Mouse (Mus musculus): ENCODE data around the gene Fkbp1b. TPM values are rescaled to one million over a fixed set of nuclear protein-coding genes. Genes with fewer than 3 reads are reported as not detected.
"Not testable (repeated sequence)": the region's sequence is repeated elsewhere in the genome, so short reads cannot be mapped to it uniquely, and the experiment has no call there.

The Fkbp1b gene
- polyA plus RNA-seq (2012; rRNA removed), result 3.2 and 3.4 TPM in 2 replicates

- no peak for DNase-seq (ENCODE audit: low read depth in 1 of 2, low spot score in 2 of 2)
Observed at GRCm38 (mm10) chr12:4841392-4841887, at the start of gene Fkbp1b. TSS of gene Fkbp1b (minus strand) at chr12:4841591.

GRCm38 (mm10) chr12:4889891-4890290 is 48.5 kb upstream of the Fkbp1b start:
- H3K27me3 ChIP-seq (ENCODE audit: control insufficient read depth, insufficient read depth, low read length), result no peaks in the 10 kb centered on the region
- peaks cover 11% of the 10 kb centered on the region for H3K36me3 ChIP-seq (ENCODE audit: control insufficient read depth, insufficient read depth, low read length)
- no peak overlapping the region for H3K27ac ChIP-seq (ENCODE audit: insufficient read depth, low read length)
- H3K4me1 ChIP-seq (ENCODE audit: control insufficient read depth, insufficient read depth, insufficient read length), result no peaks in the 10 kb centered on the region
- DNase-seq (ENCODE audit: low read depth in 1 of 2, low spot score in 2 of 2), result no peak
- WGBS, result 83% methylated on average over 1 of the region's 1 CpGs
- H3K4me3 ChIP-seq (ENCODE audit: extremely low read depth, insufficient read depth, insufficient read length), result no peak overlapping the region
- TF ChIP-seq POLR2A (IDR thresholded peaks at IDR 0.05; ENCODE audit: low read depth, low read length) (no peak), CTCF (IDR thresholded peaks at IDR 0.05; ENCODE audit: extremely low read depth, insufficient read depth, insufficient read length, insufficient replicate concordance) (no peak)

More at GRCm38 (mm10) chr12:4841392-4841887, at the start of gene Fkbp1b:
- Histone ChIP-seq H3K27me3 (ENCODE audit: control insufficient read depth, insufficient read depth, low read length) (peaks cover 6% of the 10 kb centered on the region), H3K27ac (ENCODE audit: insufficient read depth, low read length) (no peak within 1 kb of the TSS), H3K4me1 (ENCODE audit: control insufficient read depth, insufficient read depth, insufficient read length) (peaks cover 6% of the 10 kb centered on the region), H3K4me3 (ENCODE audit: extremely low read depth, insufficient read depth, insufficient read length) (peak within 1 kb of the TSS; percentile 60), H3K36me3 (ENCODE audit: control insufficient read depth, insufficient read depth, low read length) (no peaks in the 10 kb centered on the region)
- WGBS, result 2% methylated on average over 37 of the region's 37 CpGs
- no peak for TF ChIP-seq CTCF (IDR thresholded peaks at IDR 0.05; ENCODE audit: extremely low read depth, insufficient read depth, insufficient read length, insufficient replicate concordance)
- no peak for TF ChIP-seq POLR2A (IDR thresholded peaks at IDR 0.05; ENCODE audit: low read depth, low read length)

GRCm38 (mm10) chr12:4889251-4889650 is 47.9 kb upstream of the Fkbp1b start:
- no peaks in the 10 kb centered on the region for H3K4me1 ChIP-seq (ENCODE audit: control insufficient read depth, insufficient read depth, insufficient read length)
- H3K27me3 ChIP-seq (ENCODE audit: control insufficient read depth, insufficient read depth, low read length), result no peaks in the 10 kb centered on the region
- H3K27ac ChIP-seq (ENCODE audit: insufficient read depth, low read length), result no peak overlapping the region
- DNase-seq (ENCODE audit: low read depth in 1 of 2, low spot score in 2 of 2), result no peak
- TF ChIP-seq CTCF (IDR thresholded peaks at IDR 0.05; ENCODE audit: extremely low read depth, insufficient read depth, insufficient read length, insufficient replicate concordance) (no peak), POLR2A (IDR thresholded peaks at IDR 0.05; ENCODE audit: low read depth, low read length) (no peak)
- 95% methylated on average over 2 of the region's 2 CpGs for WGBS
- H3K4me3 ChIP-seq (ENCODE audit: extremely low read depth, insufficient read depth, insufficient read length), result no peak overlapping the region
- peaks cover 10% of the 10 kb centered on the region for H3K36me3 ChIP-seq (ENCODE audit: control insufficient read depth, insufficient read depth, low read length)

GRCm38 (mm10) chr12:4888739-4889138 is 47.3 kb upstream of the Fkbp1b start:
- TF ChIP-seq POLR2A (IDR thresholded peaks at IDR 0.05; ENCODE audit: low read depth, low read length) (no peak), CTCF (IDR thresholded peaks at IDR 0.05; ENCODE audit: extremely low read depth, insufficient read depth, insufficient read length, insufficient replicate concordance) (no peak)
- H3K4me1 ChIP-seq (ENCODE audit: control insufficient read depth, insufficient read depth, insufficient read length), result no peaks in the 10 kb centered on the region
- H3K36me3 ChIP-seq (ENCODE audit: control insufficient read depth, insufficient read depth, low read length), result peaks cover 9% of the 10 kb centered on the region
- H3K4me3 ChIP-seq (ENCODE audit: extremely low read depth, insufficient read depth, insufficient read length), result no peak overlapping the region
- no peaks in the 10 kb centered on the region for H3K27me3 ChIP-seq (ENCODE audit: control insufficient read depth, insufficient read depth, low read length)
- no peak for DNase-seq (ENCODE audit: low read depth in 1 of 2, low spot score in 2 of 2)
- no peak overlapping the region for H3K27ac ChIP-seq (ENCODE audit: insufficient read depth, low read length)

- H3K27me3 ChIP-seq (ENCODE audit: control insufficient read depth, insufficient read depth, low read length); H3K4me1 ChIP-seq (ENCODE audit: control insufficient read depth, insufficient read depth, insufficient read length); DNase-seq (ENCODE audit: low read depth in 1 of 2, low spot score in 2 of 2); H3K27ac ChIP-seq (ENCODE audit: insufficient read depth, low read length); H3K4me3 ChIP-seq (ENCODE audit: extremely low read depth, insufficient read depth, insufficient read length): not testable (repeated sequence)
- WGBS, result 95% methylated on average over 4 of the region's 4 CpGs
- H3K36me3 ChIP-seq (ENCODE audit: control insufficient read depth, insufficient read depth, low read length), result peaks cover 17% of the 10 kb centered on the region
Observed at GRCm38 (mm10) chr12:4886581-4886980, 45.2 kb upstream of the Fkbp1b start.

GRCm38 (mm10) chr12:4885062-4885461 is 43.7 kb upstream of the Fkbp1b start:
- TF ChIP-seq POLR2A (IDR thresholded peaks at IDR 0.05; ENCODE audit: low read depth, low read length) (no peak), CTCF (IDR thresholded peaks at IDR 0.05; ENCODE audit: extremely low read depth, insufficient read depth, insufficient read length, insufficient replicate concordance) (no peak)
- no peak for DNase-seq (ENCODE audit: low read depth in 1 of 2, low spot score in 2 of 2)
- Histone ChIP-seq H3K27ac (ENCODE audit: insufficient read depth, low read length) (no peak overlapping the region), H3K4me1 (ENCODE audit: control insufficient read depth, insufficient read depth, insufficient read length) (no peaks in the 10 kb centered on the region), H3K4me3 (ENCODE audit: extremely low read depth, insufficient read depth, insufficient read length) (no peak overlapping the region), H3K27me3 (ENCODE audit: control insufficient read depth, insufficient read depth, low read length) (no peaks in the 10 kb centered on the region), H3K36me3 (ENCODE audit: control insufficient read depth, insufficient read depth, low read length) (peaks cover 15% of the 10 kb centered on the region)
- 80% methylated on average over 1 of the region's 1 CpGs for WGBS

GRCm38 (mm10) chr12:4882086-4882485 is 40.7 kb upstream of the Fkbp1b start:
- no peak overlapping the region for H3K4me3 ChIP-seq (ENCODE audit: extremely low read depth, insufficient read depth, insufficient read length)
- H3K4me1 ChIP-seq (ENCODE audit: control insufficient read depth, insufficient read depth, insufficient read length), result no peaks in the 10 kb centered on the region
- 93% methylated on average over 2 of the region's 2 CpGs for WGBS
- no peaks in the 10 kb centered on the region for H3K27me3 ChIP-seq (ENCODE audit: control insufficient read depth, insufficient read depth, low read length)
- TF ChIP-seq CTCF (IDR thresholded peaks at IDR 0.05; ENCODE audit: extremely low read depth, insufficient read depth, insufficient read length, insufficient replicate concordance), result no peak
- no peak for TF ChIP-seq POLR2A (IDR thresholded peaks at IDR 0.05; ENCODE audit: low read depth, low read length)
- peaks cover 18% of the 10 kb centered on the region for H3K36me3 ChIP-seq (ENCODE audit: control insufficient read depth, insufficient read depth, low read length)
- DNase-seq (ENCODE audit: low read depth in 1 of 2, low spot score in 2 of 2), result no peak
- H3K27ac ChIP-seq (ENCODE audit: insufficient read depth, low read length), result no peak overlapping the region
